Mouse (Mus musculus): ENCODE results near the gene Cfc1. TPM values are rescaled to one million over a fixed set of nuclear protein-coding genes. Genes with fewer than 3 reads are reported as not detected.

Cfc1 gene
- polyA plus RNA-seq, 1 experiment from 2014 or later: 2.3 TPM

- H3K9ac ChIP-seq (replicated peaks; ENCODE audit: low read depth, low read length): no peak overlapping the region
- H3K4me1 ChIP-seq (ENCODE audit: control insufficient read depth, insufficient read depth, low read length): no peaks in the 10 kb centered on the region
- H3K36me3 ChIP-seq (ENCODE audit: control insufficient read depth, insufficient read depth, low read length): no peaks in the 10 kb centered on the region
- no peak for ATAC-seq (ENCODE audit: insufficient number of reproducible peaks, insufficient read depth, low FRiP score, low read depth)
- H3K4me2 ChIP-seq (replicated peaks; ENCODE audit: low read depth, low read length): no peak overlapping the region
- 21% methylated on average over 4 of the region's 4 CpGs for WGBS
- H3K27ac ChIP-seq (ENCODE audit: low read length): no peak overlapping the region
- peaks cover 2% of the 10 kb centered on the region; the same call in 1 of the 2 replicates for H3K27me3 ChIP-seq (ENCODE audit: control insufficient read depth, insufficient read depth, low read length)
- no peaks in the 10 kb centered on the region for H3K9me3 ChIP-seq (ENCODE audit: control insufficient read depth, low read depth, low read length)
- no peak overlapping the region for H3K4me3 ChIP-seq (ENCODE audit: low read depth, low read length)
These were observed 48.4 kb downstream of the Cfc1 start for GRCm38 (mm10) chr1:34583821-34584263.

GRCm38 (mm10) chr1:34584736-34585135 lies 49.3 kb downstream of the Cfc1 start:
- ATAC-seq (ENCODE audit: insufficient number of reproducible peaks, insufficient read depth, low FRiP score, low read depth): no peak
- 77% methylated on average over 4 of the region's 4 CpGs for WGBS
- H3K4me2 ChIP-seq (replicated peaks; ENCODE audit: low read depth, low read length): no peak overlapping the region

GRCm38 (mm10) chr1:34587298-34588096 lies 52.0 kb downstream of the Cfc1 start:
- ATAC-seq (ENCODE audit: insufficient number of reproducible peaks, insufficient read depth, low FRiP score, low read depth): no peak

More at GRCm38 (mm10) chr1:34584736-34585135, 49.3 kb downstream of the Cfc1 start:
- no peaks in the 10 kb centered on the region for H3K36me3 ChIP-seq (ENCODE audit: control insufficient read depth, insufficient read depth, low read length)
- H3K27ac ChIP-seq (ENCODE audit: low read length): no peak overlapping the region
- H3K9me3 ChIP-seq (ENCODE audit: control insufficient read depth, low read depth, low read length): no peaks in the 10 kb centered on the region
- no peak overlapping the region for H3K9ac ChIP-seq (replicated peaks; ENCODE audit: low read depth, low read length)
- no peaks in the 10 kb centered on the region for H3K4me1 ChIP-seq (ENCODE audit: control insufficient read depth, insufficient read depth, low read length)
- no peaks in the 10 kb centered on the region for H3K27me3 ChIP-seq (ENCODE audit: control insufficient read depth, insufficient read depth, low read length)
- no peak overlapping the region for H3K4me3 ChIP-seq (ENCODE audit: low read depth, low read length)

More at GRCm38 (mm10) chr1:34587298-34588096, 52.0 kb downstream of the Cfc1 start:
- Histone ChIP-seq H3K4me3 (ENCODE audit: low read depth, low read length) (no peak overlapping the region), H3K9ac (replicated peaks; ENCODE audit: low read depth, low read length) (no peak overlapping the region), H3K36me3 (ENCODE audit: control insufficient read depth, insufficient read depth, low read length) (no peaks in the 10 kb centered on the region), H3K27me3 (ENCODE audit: control insufficient read depth, insufficient read depth, low read length) (no peaks in the 10 kb centered on the region), H3K27ac (ENCODE audit: low read length) (no peak overlapping the region), H3K4me2 (replicated peaks; ENCODE audit: low read depth, low read length) (no peak overlapping the region), H3K9me3 (ENCODE audit: control insufficient read depth, low read depth, low read length) (no peaks in the 10 kb centered on the region), H3K4me1 (ENCODE audit: control insufficient read depth, insufficient read depth, low read length) (no peaks in the 10 kb centered on the region)
- 77% methylated on average over 22 of the region's 22 CpGs for WGBS

Other genes with a start within 250 kb of the Cfc1 start
- gene Ccdc115, start 96.0 kb upstream of the Cfc1 start, polyA plus RNA-seq (2014; fragmentation: Nextera tagmentation; extraction: Ambion mirVana): 50.4 TPM in 2 replicates
- gene Imp4, start 95.8 kb upstream of the Cfc1 start, polyA plus RNA-seq (2014; fragmentation: Nextera tagmentation; extraction: Ambion mirVana): 74.8 and 83.4 TPM in 2 replicates
- gene Ptpn18, start 75.9 kb upstream of the Cfc1 start, polyA plus RNA-seq (2014; fragmentation: Nextera tagmentation; extraction: Ambion mirVana): 18.7 and 19.2 TPM in 2 replicates
- not detected in 2 replicates for gene Prss39, start 37.2 kb upstream of the Cfc1 start, polyA plus RNA-seq (2014; fragmentation: Nextera tagmentation; extraction: Ambion mirVana)
- not detected in 2 replicates for gene Prss40, start 25.3 kb downstream of the Cfc1 start, polyA plus RNA-seq (2014; fragmentation: Nextera tagmentation; extraction: Ambion mirVana)
- gene Amer3, start 44.0 kb downstream of the Cfc1 start, polyA plus RNA-seq (2014; fragmentation: Nextera tagmentation; extraction: Ambion mirVana): 0.60 and 1.2 TPM in 2 replicates